Mouse (Mus musculus) testis, adult 2 months (tissue): ENCODE measurements around the gene Atp2c2.

Experiments
- CTCF ChIP-seq: fragments of 200-500 bp; IDR thresholded peaks from 2 replicates; pipeline ENCODE4 v1.5.1; 2012; ENCODE audit warnings: low read depth, mild to moderate bottlenecking, inconsistent platforms, low read length, moderate library complexity; ENCODE audit not compliant: control insufficient read depth, insufficient read depth, insufficient replicate concordance
- POLR2A ChIP-seq: fragments of 200-500 bp; IDR thresholded peaks from 2 replicates; pipeline ENCODE4 v1.6.1; 2012; ENCODE audit warnings: low read depth, mild to moderate bottlenecking, inconsistent platforms, low read length, moderate library complexity; ENCODE audit not compliant: control insufficient read depth

DNA sequence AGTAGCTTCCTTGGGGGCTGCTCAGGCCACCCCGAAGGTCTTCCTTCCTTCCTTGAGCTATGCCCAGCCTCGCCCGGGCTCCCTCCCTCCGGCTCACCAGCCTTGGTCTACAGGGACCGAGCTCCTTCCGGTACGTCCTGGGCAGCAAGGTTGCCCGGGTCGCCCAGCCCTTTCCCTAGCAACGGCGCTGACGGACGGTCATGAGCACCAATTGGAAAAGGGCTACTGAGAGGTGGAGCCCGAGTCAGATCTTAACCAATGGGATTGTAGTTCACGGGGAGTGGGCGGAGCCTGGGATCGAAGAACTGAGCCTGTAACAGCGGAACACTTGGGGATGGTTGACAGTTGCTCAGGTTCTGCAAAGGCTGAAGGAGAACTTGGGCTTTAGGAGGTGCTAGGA lies 78.5 kb downstream of the Atp2c2 start, which contains the start of gene Tldc1:
- TF ChIP-seq POLR2A (peak; percentile 69), CTCF (no peak)
